Mouse (Mus musculus): ENCODE data around the gene Slc6a18.
"Not testable (repeated sequence)": the region's sequence is repeated elsewhere in the genome, so short reads cannot be mapped to it uniquely, and the experiment has no call there.

The Slc6a18 gene

DNA sequence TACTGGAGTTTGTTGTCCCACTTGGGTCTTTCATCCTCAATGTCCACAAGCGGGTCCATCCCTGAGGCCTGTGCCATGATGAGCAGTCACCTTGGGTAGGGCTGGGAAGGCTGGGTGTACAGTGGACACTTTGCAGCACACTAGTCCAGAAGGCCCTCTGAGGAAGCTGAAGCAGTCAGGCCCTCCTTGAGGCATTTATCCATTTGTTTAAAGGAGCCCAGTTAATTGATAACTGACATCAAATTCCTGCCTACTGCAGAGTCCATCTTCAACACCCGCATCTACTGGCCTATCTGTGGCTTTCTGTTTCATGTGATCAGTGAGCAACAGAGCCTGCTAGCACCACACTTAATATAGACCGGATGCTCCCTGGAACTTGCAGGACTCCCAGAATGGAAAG lies at the start of gene Slc6a18:
Gene Slc6a18, minus strand, starts transcription at position 171 of the 400 bp plus-strand sequence.
- DNase-seq (ENCODE audit: low spot score), result no peak

DNA sequence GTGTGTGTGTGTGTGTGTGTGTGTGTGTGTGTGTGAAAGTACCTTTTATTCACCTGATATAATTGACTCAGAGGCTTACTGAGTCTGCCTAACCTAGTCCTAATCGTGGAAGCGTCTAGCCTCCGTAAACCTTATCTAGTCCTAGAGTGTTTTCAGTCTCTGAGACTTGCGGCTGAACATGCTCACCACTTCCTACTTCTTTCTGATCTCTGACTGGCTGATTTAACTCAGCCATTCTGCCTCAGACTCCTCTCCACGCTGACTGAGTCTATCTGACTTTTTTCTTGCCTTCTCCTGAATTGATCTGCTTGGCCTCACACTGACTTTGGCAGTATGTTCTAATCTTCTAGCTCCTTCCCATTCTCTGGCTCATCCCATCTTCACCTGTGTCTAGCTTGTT lies 47.5 kb upstream of the Slc6a18 start:
- no peak for DNase-seq (ENCODE audit: low spot score)

DNA sequence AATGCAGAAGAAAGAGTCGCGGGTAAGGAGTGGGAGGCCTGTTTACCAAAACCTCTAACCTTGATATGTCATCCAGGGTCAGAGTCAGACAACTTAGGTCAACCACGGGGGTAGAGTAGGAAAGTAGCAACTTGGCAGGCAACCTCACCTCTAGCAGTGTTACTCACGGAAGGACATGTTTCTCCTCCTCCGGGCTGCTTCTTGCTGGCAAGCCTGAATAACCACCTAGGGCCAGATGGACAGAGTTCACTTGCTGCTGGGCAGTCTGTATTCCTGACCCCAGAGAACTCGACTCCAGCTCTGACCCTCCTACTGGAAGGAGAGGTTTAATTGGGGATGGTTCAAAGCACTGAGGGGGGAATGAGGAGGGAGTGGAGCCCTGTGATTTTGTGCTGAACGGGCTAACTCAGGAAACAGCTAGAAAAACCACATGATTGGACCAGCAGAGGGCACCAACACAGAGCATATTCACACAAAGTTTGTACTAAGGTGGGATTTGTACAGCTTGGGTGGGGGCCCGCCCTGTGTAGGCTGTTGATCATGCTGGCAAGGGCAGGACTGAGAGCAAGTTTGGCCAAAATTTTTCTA lies 45.4 kb upstream of the Slc6a18 start:
- peak; percentile 6 for DNase-seq (ENCODE audit: low spot score)

DNA sequence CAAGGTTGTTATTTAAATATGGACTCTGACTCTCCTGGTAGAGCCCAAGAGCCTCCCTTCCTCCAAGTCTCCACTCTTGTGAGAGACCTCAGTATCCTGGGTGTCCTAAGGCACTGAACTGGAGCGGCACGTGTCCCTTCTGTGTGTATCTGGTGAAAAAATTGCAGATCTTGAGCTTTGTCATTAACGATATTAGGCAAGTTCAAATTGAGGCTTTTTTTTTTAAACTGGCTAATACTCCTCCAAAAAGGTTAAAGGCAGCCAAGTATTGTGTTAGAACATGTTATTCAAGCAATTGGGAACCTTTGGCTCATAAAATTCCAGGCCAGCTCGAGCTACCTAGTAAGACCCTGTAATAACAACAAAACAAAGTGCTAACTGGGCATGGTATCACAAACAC lies 42.4 kb upstream of the Slc6a18 start:
- DNase-seq (ENCODE audit: low spot score), result no peak

DNA sequence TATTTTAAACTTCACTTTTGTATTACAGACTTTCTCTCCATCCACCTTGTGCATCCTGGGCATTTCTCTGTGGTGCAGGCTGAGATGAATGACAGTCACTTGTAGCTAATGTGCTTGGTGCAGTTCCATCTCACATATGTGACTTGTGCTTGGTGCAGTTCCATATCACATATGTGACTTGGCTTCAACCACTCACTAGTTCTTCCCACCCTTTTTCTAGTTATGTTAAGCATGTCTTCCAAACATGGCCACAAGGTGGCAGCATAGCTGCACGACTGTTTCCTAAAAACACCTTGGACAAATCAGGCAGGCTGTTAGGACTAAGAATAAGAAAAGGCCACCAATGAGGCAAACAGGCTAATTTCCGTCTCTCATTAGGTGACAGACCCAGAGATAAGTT lies 40.4 kb upstream of the Slc6a18 start:
- DNase-seq (ENCODE audit: low spot score), result peak; percentile 79

DNA sequence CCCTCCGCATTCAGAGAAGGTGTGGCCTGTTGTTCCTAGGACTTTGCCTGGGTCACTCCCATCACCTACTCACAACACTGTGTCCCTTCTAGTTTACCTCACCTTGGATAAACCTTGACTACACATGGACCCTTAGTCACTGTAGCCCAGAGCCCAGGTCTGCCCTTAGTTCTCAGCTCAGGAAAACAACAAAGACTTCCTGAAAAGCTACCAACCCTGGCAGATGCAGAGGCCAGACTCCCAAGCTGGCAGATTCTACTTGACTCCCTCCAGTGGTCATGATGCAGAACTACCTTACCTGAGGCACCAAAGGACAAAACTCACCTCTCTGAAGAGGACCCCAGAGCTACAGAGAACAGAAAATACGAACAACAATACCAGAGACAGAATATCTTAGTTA lies 36.2 kb upstream of the Slc6a18 start:
- no peak for DNase-seq (ENCODE audit: low spot score)

DNA sequence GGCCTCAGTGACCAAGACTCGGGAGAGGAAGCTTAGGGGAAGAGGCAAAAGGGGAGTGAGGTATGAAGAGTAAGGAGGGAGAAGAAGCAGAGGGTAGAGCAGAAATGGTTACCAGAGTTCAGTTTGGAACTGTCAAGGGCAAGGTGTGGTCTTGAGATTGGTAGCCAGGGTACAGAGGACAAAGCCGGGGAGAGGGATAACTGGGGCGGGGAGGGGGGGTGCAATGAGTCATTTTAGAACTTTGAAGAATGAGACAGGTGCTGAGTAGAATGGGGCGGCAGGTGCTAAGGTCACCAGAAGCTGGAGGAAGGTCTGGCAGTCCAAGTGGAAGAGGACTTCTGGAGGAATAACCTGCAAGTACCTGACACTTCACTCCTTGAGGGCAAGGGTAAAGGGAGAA lies 35.4 kb upstream of the Slc6a18 start:
- no peak for DNase-seq (ENCODE audit: low spot score)

DNA sequence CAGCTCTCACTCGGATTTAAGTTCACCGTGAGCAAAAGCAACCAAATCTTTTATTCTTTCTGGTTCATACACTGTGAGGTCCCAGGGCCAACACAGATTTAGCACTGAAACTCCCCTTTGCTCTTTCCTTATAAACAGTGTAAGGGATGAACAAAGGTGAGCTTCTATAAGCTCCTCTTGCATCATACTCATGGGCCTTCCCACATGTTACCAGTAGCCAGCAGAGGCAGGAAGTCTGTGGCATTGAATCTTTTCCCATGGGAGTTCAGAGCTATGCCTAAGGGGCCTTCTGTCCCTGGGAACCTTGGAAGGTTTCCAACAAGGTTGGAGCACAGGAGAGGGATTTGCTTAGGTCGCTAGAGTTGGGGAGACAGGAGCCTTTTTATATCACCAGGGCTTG lies 34.4 kb upstream of the Slc6a18 start:
- no peak for DNase-seq (ENCODE audit: low spot score)

DNA sequence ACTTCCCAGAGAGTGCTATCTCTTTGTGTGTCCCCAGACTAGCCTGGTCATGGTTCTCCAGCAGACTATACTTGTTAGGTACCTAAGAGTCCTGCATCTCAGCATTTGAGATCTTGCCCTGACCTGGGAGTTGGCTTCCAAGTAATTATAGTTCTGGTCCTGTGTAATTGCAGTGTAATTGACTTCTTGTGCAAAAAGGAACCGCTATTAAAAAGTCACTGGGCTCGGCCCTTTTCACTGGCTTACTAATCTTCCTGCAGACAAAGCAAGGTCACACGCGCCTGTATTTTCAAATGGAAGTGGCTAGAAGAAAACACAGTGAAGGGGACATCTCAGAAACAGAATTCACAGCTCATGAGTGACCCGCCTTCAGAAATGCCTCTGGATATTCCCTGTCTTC lies 34.0 kb upstream of the Slc6a18 start:
- no peak for DNase-seq (ENCODE audit: low spot score)

DNA sequence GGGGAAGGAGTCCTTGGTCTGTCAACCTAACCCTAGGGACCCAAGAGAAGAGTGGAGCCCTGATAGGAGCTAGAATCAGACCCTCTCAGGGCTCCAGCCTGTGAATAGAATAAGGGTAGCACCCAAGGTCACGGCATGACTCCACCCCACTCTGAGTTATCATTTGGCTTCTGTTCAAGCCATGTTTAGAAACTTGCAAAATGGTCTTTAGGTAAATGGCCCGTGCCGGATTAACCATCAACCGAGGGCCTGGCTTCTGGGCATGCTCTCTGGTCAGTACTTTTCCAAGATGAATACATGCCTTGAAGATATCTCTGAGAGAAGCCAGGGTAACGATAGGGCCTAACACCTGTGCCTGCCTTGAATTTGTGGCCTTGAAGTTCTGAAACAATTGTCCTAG lies 33.4 kb upstream of the Slc6a18 start:
- no peak for DNase-seq (ENCODE audit: low spot score)

DNA sequence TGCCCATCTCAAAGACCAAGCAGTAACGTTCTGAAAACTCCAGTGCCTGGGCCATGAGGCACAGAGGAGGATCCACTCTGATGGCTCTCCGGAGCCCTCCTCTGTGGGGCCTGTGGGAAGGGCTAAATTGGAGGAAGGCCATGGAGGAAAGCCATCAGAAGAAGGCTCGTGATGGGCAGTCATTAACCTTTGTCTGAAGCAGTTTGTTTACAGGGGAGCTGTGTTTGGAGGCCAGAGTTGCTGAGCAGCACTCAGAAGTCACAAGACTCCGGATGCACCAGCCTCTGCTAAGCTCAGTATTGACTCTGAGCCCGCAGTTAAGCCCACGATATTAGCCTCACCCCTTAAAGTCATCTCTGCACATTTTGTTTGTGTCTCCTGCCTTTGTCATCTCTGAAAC lies 31.7 kb upstream of the Slc6a18 start:
- DNase-seq (ENCODE audit: low spot score), result no peak

DNA sequence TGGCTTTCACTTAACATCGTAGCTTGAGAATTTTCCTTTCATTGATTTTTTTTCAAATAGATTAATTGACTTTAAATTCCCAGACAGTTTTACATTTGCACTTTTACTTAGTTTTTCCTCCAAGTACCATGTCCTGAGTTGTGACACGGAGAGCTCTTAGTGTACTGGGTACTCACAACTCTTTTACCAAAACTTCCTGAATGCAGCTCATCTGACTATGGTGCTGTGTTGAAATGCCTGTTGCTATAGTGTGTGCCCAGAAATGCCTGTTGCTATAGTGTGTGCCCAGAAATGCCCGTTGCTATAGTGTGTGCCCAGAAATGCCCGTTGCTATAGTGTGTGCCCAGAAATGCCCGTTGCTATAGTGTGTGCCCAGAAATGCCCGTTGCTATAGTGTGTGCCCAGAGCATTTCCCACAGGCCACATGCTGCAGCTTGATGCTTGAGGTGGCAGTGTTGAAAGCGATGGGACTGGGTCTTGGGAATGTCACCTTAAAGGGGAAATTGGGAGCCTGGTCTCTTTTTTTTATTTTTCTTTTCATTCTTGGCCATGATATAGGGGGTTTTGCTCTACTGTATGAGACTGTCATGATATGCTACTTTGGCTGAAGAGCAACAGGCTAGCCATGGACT lies 27.0 kb upstream of the Slc6a18 start, which contains the start of gene Slc6a19:
Gene Slc6a19, minus strand, starts transcription at position 172 of the 632 bp plus-strand sequence.
- no peak for DNase-seq (ENCODE audit: low spot score)

DNA sequence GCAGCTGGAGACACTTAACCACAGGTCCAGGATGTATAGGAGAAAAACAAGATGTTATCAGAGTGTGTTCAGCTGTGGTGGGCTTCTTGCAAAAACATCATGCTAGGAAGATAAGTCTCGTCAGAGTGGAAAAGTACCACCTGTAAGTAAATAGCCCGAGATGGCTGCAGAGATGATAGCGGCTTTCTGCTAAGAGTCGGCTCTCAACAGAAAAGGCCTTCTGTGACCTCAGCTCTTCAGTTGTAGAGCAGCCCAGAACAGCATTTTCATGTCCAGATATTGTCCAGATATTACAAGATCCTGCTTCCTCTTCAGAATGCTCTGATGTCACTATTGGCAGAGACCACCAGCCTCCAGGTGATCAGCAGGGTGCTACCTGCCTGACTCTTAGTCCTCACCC lies 25.7 kb upstream of the Slc6a18 start:
- not testable (repeated sequence) for DNase-seq (ENCODE audit: low spot score)

DNA sequence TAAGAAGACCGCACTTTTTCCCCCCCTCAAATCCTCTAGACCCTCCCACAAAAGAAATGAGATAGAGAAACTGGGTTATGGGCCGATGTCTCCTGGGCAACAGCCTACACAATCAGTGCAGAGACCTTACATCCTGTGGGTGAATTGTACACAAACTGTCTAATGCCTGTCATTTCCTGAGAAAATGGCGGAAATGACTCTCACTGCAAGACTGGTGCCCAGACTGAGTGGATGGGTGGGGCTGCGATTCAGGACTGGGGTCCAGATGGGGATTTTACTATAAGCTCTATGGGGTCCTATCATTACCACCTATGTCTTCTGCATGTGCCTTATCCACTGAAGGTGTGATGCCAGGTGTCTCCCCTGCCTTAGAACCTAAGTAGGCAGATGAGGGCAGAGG lies 25.0 kb upstream of the Slc6a18 start:
- no peak for DNase-seq (ENCODE audit: low spot score)

DNA sequence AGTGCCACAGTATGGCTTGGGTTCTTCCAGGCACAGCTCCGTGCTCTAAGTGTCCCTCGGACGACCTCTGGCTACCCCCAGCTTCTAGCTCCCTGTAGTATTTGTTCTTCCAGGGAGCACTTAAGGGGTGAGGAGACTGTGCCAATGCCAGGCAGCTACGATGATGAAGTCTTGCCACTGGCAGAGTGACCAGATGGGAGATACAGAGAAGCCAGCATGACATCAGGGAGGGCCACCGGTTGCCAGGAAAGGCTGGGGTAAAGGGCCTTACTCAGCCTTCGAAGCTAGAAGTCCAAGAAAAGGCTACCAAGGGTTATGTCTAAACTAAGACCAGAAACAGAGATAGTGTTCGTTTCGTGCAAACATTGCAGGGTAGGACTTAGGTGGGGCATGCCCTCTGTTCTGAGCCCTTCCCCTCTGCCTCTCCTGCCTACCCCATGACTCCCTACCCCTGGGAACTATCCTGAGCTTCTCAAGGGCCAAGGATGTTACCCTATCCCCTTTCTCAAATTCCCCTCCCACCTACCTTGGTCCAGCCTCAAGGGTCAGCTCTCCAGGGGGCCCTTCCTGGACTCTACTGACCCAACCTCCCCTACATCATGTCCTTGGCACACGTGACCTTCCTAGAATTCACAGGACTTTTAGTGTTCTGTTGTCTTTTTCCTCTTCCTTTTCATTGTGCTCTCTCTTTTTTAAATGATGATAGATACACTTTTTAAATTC lies 23.5 kb upstream of the Slc6a18 start:
- no peak for DNase-seq (ENCODE audit: low spot score)

DNA sequence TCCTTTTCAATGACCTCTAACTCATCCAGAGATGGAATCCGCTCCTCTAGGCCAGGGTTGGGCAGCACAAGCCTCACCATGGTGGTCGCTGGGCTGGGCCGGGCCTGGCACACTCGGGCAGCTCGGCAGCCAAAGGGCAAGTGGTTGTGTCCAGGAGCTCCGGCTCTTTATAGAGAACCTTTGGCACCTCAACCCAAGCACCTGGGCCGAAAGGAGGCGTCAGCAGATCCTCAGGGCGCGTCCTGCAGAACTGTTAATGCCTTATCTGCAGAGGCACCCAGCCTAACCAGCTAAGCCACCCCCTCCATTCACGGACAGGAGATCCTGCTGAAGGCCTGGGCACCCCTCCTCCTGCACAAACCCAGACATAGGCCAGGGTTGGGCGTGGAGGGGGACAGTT lies 22.7 kb upstream of the Slc6a18 start:
- no peak for DNase-seq (ENCODE audit: low spot score)

DNA sequence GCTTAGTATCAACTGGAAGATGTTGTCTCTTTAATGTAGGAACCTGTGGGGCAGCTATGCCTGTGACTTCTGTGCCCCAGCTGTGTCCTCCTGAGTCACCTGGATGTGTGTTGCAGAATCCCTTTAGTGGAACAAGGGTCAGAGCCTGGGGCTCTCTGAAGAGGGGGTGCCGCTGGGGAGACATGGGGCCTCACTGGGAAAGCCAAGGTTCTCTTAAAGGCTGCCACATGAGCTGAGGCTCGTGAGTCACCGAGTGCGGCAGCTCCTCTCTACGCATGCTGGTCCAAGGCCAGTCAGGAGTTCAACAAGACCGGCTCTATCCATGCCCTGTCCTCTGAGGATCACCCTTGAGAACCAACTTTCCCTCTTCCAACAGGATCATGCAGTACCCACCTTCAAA lies 21.9 kb upstream of the Slc6a18 start:
- no peak for DNase-seq (ENCODE audit: low spot score)

DNA sequence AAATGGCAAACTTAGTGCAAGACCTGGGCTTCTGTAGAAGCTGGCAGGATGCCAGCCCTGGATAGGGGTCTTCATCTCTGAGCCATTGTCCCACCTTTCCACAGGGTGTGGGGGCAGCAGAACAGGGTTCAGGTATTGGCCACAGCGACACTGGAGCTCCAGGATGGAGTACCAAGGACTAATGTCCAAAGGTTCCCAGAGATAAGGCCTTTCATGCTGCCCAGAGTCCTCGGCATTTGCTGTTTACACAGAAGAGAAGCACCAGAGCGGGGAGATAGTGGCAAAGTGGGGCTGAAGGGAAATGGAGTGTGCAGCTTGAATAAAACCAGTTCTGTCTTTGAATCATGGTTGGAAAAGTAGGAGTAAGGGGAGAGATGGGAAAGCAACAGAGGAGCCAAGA lies 18.7 kb upstream of the Slc6a18 start:
- no peak for DNase-seq (ENCODE audit: low spot score)

DNA sequence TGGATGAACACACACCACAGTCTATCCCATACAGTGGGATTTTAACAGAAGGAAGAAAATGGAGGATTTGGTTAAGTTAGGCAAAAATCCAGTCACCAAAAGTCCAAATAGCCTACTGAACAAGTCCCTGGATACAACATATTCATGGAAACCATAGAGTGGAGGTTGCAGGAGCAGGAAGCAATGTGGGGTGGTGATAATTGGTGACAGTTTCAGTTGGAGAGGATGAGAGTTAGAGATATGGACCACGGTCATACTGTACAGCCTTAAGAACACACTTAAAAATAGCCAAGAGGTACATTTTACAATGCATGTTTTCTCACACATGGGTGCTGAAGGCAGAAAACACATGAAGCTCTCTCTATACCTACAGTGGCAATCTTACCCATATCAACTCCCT lies 17.1 kb upstream of the Slc6a18 start:
- DNase-seq (ENCODE audit: low spot score), result no peak

DNA sequence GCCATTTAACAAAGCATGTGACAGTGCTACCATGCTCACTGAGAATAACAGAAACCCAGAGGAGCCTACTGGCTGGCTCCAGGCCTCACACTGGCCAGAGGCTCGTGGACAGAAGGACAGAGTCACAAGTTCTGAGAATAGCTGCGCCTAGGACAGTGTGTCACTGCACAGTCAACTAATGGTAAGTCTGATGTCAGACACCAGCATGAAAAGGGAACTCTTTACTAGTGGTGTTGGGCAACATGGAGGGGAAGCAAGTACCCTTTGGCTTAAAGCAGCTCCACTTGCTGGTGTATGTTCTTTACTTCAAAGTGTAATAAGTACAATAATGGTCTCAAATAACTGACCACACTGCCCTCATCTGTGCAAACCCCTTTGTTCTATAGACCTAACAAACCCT lies 15.5 kb upstream of the Slc6a18 start:
- DNase-seq (ENCODE audit: low spot score), result no peak

DNA sequence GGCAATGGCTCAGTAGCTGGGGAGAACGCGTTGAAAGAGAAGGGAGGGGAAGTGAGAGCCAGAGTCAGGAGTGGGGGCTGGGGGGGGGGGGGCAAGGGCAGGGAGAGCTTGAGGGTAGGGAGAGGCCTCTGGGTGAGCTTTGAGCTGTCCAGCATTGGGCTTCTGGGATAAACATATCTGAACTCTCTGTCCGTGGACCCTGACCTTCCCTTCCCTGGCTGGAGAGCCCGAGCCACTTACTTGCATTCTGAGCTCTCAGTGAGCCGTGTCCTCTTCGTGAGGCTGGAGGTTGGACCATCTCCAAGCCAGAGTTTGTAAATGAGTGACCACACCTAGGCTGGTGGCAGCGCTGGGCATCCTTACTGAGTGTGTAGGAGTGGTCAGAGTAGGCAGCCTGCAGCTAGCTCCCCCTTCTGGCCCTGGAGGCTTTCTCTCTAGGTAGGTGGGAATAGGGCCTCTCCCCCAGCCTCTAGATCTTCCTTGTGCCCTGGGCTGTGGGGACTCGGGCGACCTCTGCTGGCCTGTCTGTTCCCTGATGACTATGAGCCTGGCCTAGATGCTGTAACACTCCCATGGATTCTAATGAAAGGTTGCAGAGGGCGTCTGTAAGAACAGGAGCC lies 14.5 kb upstream of the Slc6a18 start:
- DNase-seq (ENCODE audit: low spot score), result peak; percentile 14

DNA sequence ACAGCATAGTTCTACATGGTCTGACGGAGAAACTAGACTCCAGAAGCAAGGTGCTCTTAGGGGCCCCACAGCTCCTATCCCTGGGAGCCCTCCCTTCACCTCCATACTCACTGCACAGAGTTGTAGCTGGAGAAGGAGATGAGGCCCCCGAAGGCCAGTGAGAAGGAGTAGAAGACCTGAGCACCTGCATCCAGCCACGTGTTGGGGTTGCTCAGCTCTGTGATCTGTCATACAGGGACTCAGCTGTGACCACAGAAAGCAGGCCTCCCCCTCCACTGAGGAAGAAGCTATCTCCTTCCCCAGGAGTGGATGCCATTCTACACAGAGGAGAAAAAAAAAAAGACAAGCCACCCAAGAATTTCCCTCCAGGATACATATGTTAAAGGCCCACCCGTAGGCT lies 11.1 kb upstream of the Slc6a18 start:
- DNase-seq (ENCODE audit: low spot score), result no peak

DNA sequence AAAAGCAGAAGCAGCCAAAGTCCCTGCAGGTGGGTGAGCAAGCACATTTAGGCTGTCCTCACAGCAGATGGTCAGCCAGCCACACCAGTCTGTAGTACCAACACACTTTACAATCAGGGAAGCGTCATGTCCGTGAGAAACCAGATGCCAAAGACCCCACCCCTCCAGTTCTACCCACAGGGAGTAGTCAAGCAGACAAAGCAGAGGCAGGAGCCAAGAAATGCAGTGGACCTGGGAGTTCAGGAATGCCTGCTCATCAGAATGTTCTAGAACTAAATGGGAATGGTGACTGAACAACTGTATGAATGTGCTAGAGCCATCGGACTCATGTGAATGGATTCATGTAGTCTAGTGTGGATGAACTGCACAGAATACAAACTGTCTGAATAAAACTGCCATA lies 9.8 kb upstream of the Slc6a18 start:
- DNase-seq (ENCODE audit: low spot score), result no peak
